Mouse (Mus musculus) mouse trophoblast stem cell (cell line): ENCODE data around the gene Plin2.

Experiments
- in situ Hi-C, 2 experiments: fragments of 300-500 bp; cut with MseI, MboI; formaldehyde crosslinking; loops; 2 replicates in 1 of 2; 3 replicates in 1 of 2; pipeline ENCODE4 v1.15.1; 2025

Gene Plin2

GRCm38 (mm10) chr4:86669780-86670201, at the start of gene Plin2:
Gene Plin2 (minus strand): TSS chr4:86670060.
- in situ Hi-C loops: no loop called here

GRCm38 (mm10) chr4:86718878-86719577, 49.2 kb upstream of the Plin2 start:
- in situ Hi-C loops: no loop called here

- in situ Hi-C loops: no loop called here
Observed at GRCm38 (mm10) chr4:86717176-86717575, 47.3 kb upstream of the Plin2 start.

GRCm38 (mm10) chr4:86715341-86715740, 45.5 kb upstream of the Plin2 start:
- in situ Hi-C loops: no loop called here

GRCm38 (mm10) chr4:86713518-86713917, 43.7 kb upstream of the Plin2 start:
- in situ Hi-C loops: no loop called here

GRCm38 (mm10) chr4:86712751-86713195, 42.9 kb upstream of the Plin2 start:
- in situ Hi-C loops: no loop called here

- in situ Hi-C loops: no loop called here
Observed at GRCm38 (mm10) chr4:86710666-86711215, 40.9 kb upstream of the Plin2 start.

- in situ Hi-C loops: no loop called here
Observed at GRCm38 (mm10) chr4:86710034-86710650, 40.3 kb upstream of the Plin2 start.

GRCm38 (mm10) chr4:86708801-86709200, 38.9 kb upstream of the Plin2 start:
- in situ Hi-C loops: no loop called here

- in situ Hi-C loops: no loop called here
Observed at GRCm38 (mm10) chr4:86699161-86699865, 29.5 kb upstream of the Plin2 start.

GRCm38 (mm10) chr4:86696890-86697289, 27.0 kb upstream of the Plin2 start:
- in situ Hi-C loops: no loop called here

- in situ Hi-C loops: no loop called here
Observed at GRCm38 (mm10) chr4:86695081-86695480, 25.2 kb upstream of the Plin2 start.

GRCm38 (mm10) chr4:86692931-86693330, 23.1 kb upstream of the Plin2 start:
- in situ Hi-C loops: loop anchor here (5.0 kb wide), 2 partner anchors 36 to 41 kb away; no protein-coding TSS in a partner anchor

GRCm38 (mm10) chr4:86691290-86691689, 21.4 kb upstream of the Plin2 start:
- in situ Hi-C loops: loop anchor here (5.0 kb wide), 2 partner anchors 34 to 39 kb away; no protein-coding TSS in a partner anchor

- in situ Hi-C loops: loop anchor here (5.0 kb wide), 2 partner anchors 33 to 38 kb away; no protein-coding TSS in a partner anchor
Observed at GRCm38 (mm10) chr4:86690768-86691167, 20.9 kb upstream of the Plin2 start.

GRCm38 (mm10) chr4:86690194-86690593, 20.3 kb upstream of the Plin2 start:
- in situ Hi-C loops: loop anchor here (5.0 kb wide), 2 partner anchors 33 to 38 kb away; no protein-coding TSS in a partner anchor

GRCm38 (mm10) chr4:86689056-86689735, 19.3 kb upstream of the Plin2 start:
- in situ Hi-C loops: no loop called here

- in situ Hi-C loops: no loop called here
Observed at GRCm38 (mm10) chr4:86686564-86686963, 16.7 kb upstream of the Plin2 start.

- in situ Hi-C loops: no loop called here
Observed at GRCm38 (mm10) chr4:86686009-86686366, 16.1 kb upstream of the Plin2 start.

GRCm38 (mm10) chr4:86685231-86686008, 15.6 kb upstream of the Plin2 start:
- in situ Hi-C loops: no loop called here

GRCm38 (mm10) chr4:86684806-86685205, 14.9 kb upstream of the Plin2 start:
- in situ Hi-C loops: no loop called here
